ENCODE assay signal across 2 mouse cellular contexts in genomic region chr14:86585959-86586358, GRCm38 (mm10).
TF ChIP-seq lines count a peak whose summit lies in the region.
"Not testable (repeated sequence)": the region's sequence is repeated elsewhere in the genome, so short reads cannot be mapped to it uniquely, and the experiment has no call there.

No protein-coding gene starts in this region.

- not testable (repeated sequence) for TF ChIP-seq CTCF in C2C12 (IDR thresholded peaks at IDR 0.05; ENCODE audit: control insufficient read depth, insufficient read depth, insufficient read length)

- not testable (repeated sequence) for H3K36me3 ChIP-seq in C2C12 (ENCODE audit: control insufficient read depth, insufficient read depth); myocyte (ENCODE audit: control insufficient read depth, insufficient read depth)

- not testable (repeated sequence) for H3ac ChIP-seq in C2C12 (ENCODE audit: control insufficient read depth, insufficient read length, low read depth); myocyte (ENCODE audit: control insufficient read depth, insufficient read length)

- H3K27me3 ChIP-seq in C2C12 (ENCODE audit: control insufficient read depth, insufficient read depth, insufficient read length); myocyte (ENCODE audit: control insufficient read depth, insufficient read depth, insufficient read length): not testable (repeated sequence)

- not testable (repeated sequence) for TF ChIP-seq POLR2A in myocyte (IDR thresholded peaks at IDR 0.05; ENCODE audit: insufficient read length, low read depth)

- not testable (repeated sequence) for H3K79me3 ChIP-seq in C2C12 (ENCODE audit: low read depth)

- not testable (repeated sequence) for H3K4me3 ChIP-seq in C2C12 (ENCODE audit: insufficient read depth, poor library complexity, severe bottlenecking); myocyte

- H3K79me2 ChIP-seq in C2C12 (ENCODE audit: control insufficient read depth, insufficient read depth); myocyte (ENCODE audit: control insufficient read depth, insufficient read depth): not testable (repeated sequence)

- peak overlapping the region; percentile 24 for H3K4me2 ChIP-seq in myocyte (ENCODE audit: low read depth)

TF ChIP-seq in C2C12, 6 proteins besides CTCF, POLR2A, EP300 and RAD21:
- TF ChIP-seq MYOD1 (IDR thresholded peaks at IDR 0.05; ENCODE audit: control insufficient read depth, insufficient read length, low read depth) = peak; percentile 41

TF ChIP-seq in myocyte, 11 proteins besides CTCF, POLR2A, EP300 and RAD21:
- peak; percentile 41 for TF ChIP-seq TCF12 (IDR thresholded peaks at IDR 0.05; ENCODE audit: insufficient read depth, poor library complexity, severe bottlenecking)
- TF ChIP-seq MYOG (IDR thresholded peaks at IDR 0.05; ENCODE audit: control insufficient read depth in 1 of 3, insufficient read depth in 1 of 3, insufficient read length in 2 of 3, low read depth in 2 of 3) = peak in 2 of 3 experiments; percentile 22 to 49
- TF ChIP-seq MYOD1 (IDR thresholded peaks at IDR 0.05; ENCODE audit: control insufficient read depth in 1 of 3, insufficient read length in 2 of 3, low read depth in 2 of 3) = peak in 2 of 3 experiments; percentile 56 to 58
TF ChIP-seq in myocyte: peak in this region for 3; not testable (repeated sequence) for 8.
